Mouse (Mus musculus): ENCODE data around the gene Mrvi1. TPM values are rescaled to one million over a fixed set of nuclear protein-coding genes. Genes with fewer than 3 reads are reported as not detected.

Gene Mrvi1
- polyA plus RNA-seq, 1 experiment, result 0.19 TPM

DNA sequence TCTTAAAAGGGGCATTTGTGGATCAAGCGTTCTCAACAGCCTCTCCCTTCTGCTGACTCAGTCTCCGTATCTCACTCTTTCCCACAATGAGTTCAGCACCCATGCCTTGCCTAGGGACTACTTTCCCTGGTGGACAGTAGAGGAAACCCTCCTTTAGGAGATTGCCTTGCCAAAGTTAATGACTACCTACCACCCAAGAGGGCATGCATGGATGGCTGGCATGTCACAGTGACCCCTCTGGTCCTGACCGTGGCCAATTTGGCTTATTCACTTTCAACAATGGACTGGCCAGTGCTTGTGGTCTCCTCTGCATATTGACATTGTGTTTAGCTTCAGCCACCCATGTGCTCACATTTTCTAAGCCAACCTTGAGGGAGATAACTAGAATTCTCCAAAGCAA, 19.8 kb downstream of the Mrvi1 start:
- TF ChIP-seq EP300 (IDR thresholded peaks at IDR 0.05; ENCODE audit: insufficient read depth, low read depth, low read length), result no peak
- TF ChIP-seq POLR2A (IDR thresholded peaks at IDR 0.05; ENCODE audit: insufficient read depth, low read length), result no peak
- TF ChIP-seq CTCF (IDR thresholded peaks at IDR 0.05; ENCODE audit: low read depth, low read length), result no peak
- Histone ChIP-seq H3K9ac (ENCODE audit: low read depth, poor library complexity, severe bottlenecking) (no peak overlapping the region), H3K36me3 (ENCODE audit: control insufficient read depth, insufficient read depth, low read length, poor library complexity, severe bottlenecking) (no peaks in the 10 kb centered on the region), H3K27ac (ENCODE audit: insufficient read depth, low read length) (no peak overlapping the region), H3K27me3 (ENCODE audit: control insufficient read depth, insufficient read depth, low read length, poor library complexity, severe bottlenecking) (no peaks in the 10 kb centered on the region), H3K9me3 (replicated peaks; ENCODE audit: control insufficient read depth, insufficient read depth, low read length, poor library complexity, severe bottlenecking) (no peaks in the 10 kb centered on the region), H3K4me3 (ENCODE audit: low read depth, low read length) (no peak overlapping the region), H3K4me1 (ENCODE audit: control insufficient read depth, insufficient read depth, low read length) (no peaks in the 10 kb centered on the region)

- H3K36me3 ChIP-seq (ENCODE audit: control insufficient read depth, insufficient read depth, low read length, poor library complexity, severe bottlenecking), result no peaks in the 10 kb centered on the region
- TF ChIP-seq POLR2A (IDR thresholded peaks at IDR 0.05; ENCODE audit: insufficient read depth, low read length), result no peak
- TF ChIP-seq EP300 (IDR thresholded peaks at IDR 0.05; ENCODE audit: insufficient read depth, low read depth, low read length), result no peak
- no peak for TF ChIP-seq CTCF (IDR thresholded peaks at IDR 0.05; ENCODE audit: low read depth, low read length)
- H3K9me3 ChIP-seq (replicated peaks; ENCODE audit: control insufficient read depth, insufficient read depth, low read length, poor library complexity, severe bottlenecking), result no peaks in the 10 kb centered on the region
- no peak overlapping the region for H3K4me3 ChIP-seq (ENCODE audit: low read depth, low read length)
- H3K9ac ChIP-seq (ENCODE audit: low read depth, poor library complexity, severe bottlenecking), result no peak overlapping the region
- no peak overlapping the region for H3K27ac ChIP-seq (ENCODE audit: insufficient read depth, low read length)
- H3K27me3 ChIP-seq (ENCODE audit: control insufficient read depth, insufficient read depth, low read length, poor library complexity, severe bottlenecking), result no peaks in the 10 kb centered on the region
- no peaks in the 10 kb centered on the region for H3K4me1 ChIP-seq (ENCODE audit: control insufficient read depth, insufficient read depth, low read length)
Measured at GRCm38 (mm10) chr7:110956422-110957170, 25.7 kb downstream of the Mrvi1 start.

- TF ChIP-seq EP300 (IDR thresholded peaks at IDR 0.05; ENCODE audit: insufficient read depth, low read depth, low read length) (no peak), CTCF (IDR thresholded peaks at IDR 0.05; ENCODE audit: low read depth, low read length) (no peak), POLR2A (IDR thresholded peaks at IDR 0.05; ENCODE audit: insufficient read depth, low read length) (no peak)
- Histone ChIP-seq H3K27ac (ENCODE audit: insufficient read depth, low read length) (no peak overlapping the region), H3K4me3 (ENCODE audit: low read depth, low read length) (no peak overlapping the region), H3K4me1 (ENCODE audit: control insufficient read depth, insufficient read depth, low read length) (no peaks in the 10 kb centered on the region), H3K9ac (ENCODE audit: low read depth, poor library complexity, severe bottlenecking) (no peak overlapping the region), H3K27me3 (ENCODE audit: control insufficient read depth, insufficient read depth, low read length, poor library complexity, severe bottlenecking) (no peaks in the 10 kb centered on the region), H3K9me3 (replicated peaks; ENCODE audit: control insufficient read depth, insufficient read depth, low read length, poor library complexity, severe bottlenecking) (no peaks in the 10 kb centered on the region), H3K36me3 (ENCODE audit: control insufficient read depth, insufficient read depth, low read length, poor library complexity, severe bottlenecking) (no peaks in the 10 kb centered on the region)
Measured at GRCm38 (mm10) chr7:110955576-110955975, 26.7 kb downstream of the Mrvi1 start.

DNA sequence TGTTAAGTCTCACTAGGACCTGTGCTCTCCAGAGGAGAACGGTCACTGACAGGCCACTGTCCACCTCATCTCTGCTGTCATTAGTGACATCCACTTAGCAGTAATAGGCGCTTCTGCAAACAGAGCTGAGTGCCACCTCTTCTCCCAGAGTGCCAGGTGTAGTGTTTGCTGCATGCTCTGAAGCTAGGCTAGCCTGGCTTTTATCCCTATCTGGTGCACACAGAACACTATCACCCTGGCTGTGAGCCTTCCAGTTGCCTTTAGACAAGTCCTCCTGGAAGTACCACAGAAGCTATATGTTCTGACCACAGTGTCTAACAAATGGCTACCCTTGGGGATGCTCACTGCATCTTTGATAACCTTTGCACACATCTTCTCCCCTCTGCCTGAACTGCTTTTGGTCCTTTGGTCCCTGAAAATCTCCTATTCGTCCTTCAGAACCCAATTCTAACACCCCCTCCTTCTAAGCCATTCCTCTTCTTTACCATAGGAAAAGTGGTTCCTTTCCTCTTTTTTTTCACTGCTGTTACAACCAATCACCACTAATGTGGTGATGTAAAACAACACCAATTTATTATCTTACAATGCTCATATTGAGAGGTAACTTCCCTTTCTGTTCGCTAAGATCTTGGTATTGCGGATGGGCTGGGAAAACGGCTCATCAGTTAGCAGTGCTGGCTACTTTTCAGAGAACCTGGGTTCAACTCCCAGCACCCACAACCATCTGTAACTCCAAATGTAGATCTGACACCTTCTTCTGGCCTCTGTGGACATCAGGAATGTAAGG, 28.0 kb downstream of the Mrvi1 start:
- Histone ChIP-seq H3K4me3 (ENCODE audit: low read depth, low read length) (no peak overlapping the region), H3K4me1 (ENCODE audit: control insufficient read depth, insufficient read depth, low read length) (no peaks in the 10 kb centered on the region), H3K27me3 (ENCODE audit: control insufficient read depth, insufficient read depth, low read length, poor library complexity, severe bottlenecking) (no peaks in the 10 kb centered on the region), H3K9ac (ENCODE audit: low read depth, poor library complexity, severe bottlenecking) (no peak overlapping the region), H3K9me3 (replicated peaks; ENCODE audit: control insufficient read depth, insufficient read depth, low read length, poor library complexity, severe bottlenecking) (no peaks in the 10 kb centered on the region), H3K27ac (ENCODE audit: insufficient read depth, low read length) (no peak overlapping the region), H3K36me3 (ENCODE audit: control insufficient read depth, insufficient read depth, low read length, poor library complexity, severe bottlenecking) (no peaks in the 10 kb centered on the region)
- TF ChIP-seq CTCF (IDR thresholded peaks at IDR 0.05; ENCODE audit: low read depth, low read length), result no peak
- no peak for TF ChIP-seq POLR2A (IDR thresholded peaks at IDR 0.05; ENCODE audit: insufficient read depth, low read length)
- no peak for TF ChIP-seq EP300 (IDR thresholded peaks at IDR 0.05; ENCODE audit: insufficient read depth, low read depth, low read length)

DNA sequence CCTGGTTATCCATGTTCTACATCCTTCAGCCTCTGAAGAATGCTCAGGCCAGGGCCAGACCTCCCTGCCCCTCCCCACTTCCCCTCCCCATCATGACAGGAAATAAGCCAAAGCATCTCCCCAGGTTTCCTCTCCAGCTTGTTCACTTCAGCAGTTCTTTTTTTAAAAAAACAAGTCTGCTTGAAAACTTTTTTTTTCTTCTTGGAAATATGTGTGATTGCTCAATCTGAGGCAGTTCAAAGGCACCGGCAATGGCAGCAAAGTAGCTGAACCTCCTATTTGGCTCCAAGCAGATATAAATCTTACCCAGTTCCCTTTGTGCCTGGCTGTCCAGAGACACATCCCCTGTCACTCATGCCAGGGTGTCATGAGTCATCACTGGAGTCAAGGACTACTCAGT, 29.1 kb downstream of the Mrvi1 start:
- no peak overlapping the region for H3K9ac ChIP-seq (ENCODE audit: low read depth, poor library complexity, severe bottlenecking)
- no peak overlapping the region for H3K27ac ChIP-seq (ENCODE audit: insufficient read depth, low read length)
- no peaks in the 10 kb centered on the region for H3K9me3 ChIP-seq (replicated peaks; ENCODE audit: control insufficient read depth, insufficient read depth, low read length, poor library complexity, severe bottlenecking)
- H3K27me3 ChIP-seq (ENCODE audit: control insufficient read depth, insufficient read depth, low read length, poor library complexity, severe bottlenecking), result no peaks in the 10 kb centered on the region
- H3K36me3 ChIP-seq (ENCODE audit: control insufficient read depth, insufficient read depth, low read length, poor library complexity, severe bottlenecking), result no peaks in the 10 kb centered on the region
- H3K4me1 ChIP-seq (ENCODE audit: control insufficient read depth, insufficient read depth, low read length), result no peaks in the 10 kb centered on the region
- no peak overlapping the region for H3K4me3 ChIP-seq (ENCODE audit: low read depth, low read length)
- no peak for TF ChIP-seq EP300 (IDR thresholded peaks at IDR 0.05; ENCODE audit: insufficient read depth, low read depth, low read length)
- TF ChIP-seq CTCF (IDR thresholded peaks at IDR 0.05; ENCODE audit: low read depth, low read length), result no peak
- TF ChIP-seq POLR2A (IDR thresholded peaks at IDR 0.05; ENCODE audit: insufficient read depth, low read length), result no peak

- no peak overlapping the region for H3K27ac ChIP-seq (ENCODE audit: insufficient read depth, low read length)
Measured at GRCm38 (mm10) chr7:110950621-110950925, 31.7 kb downstream of the Mrvi1 start.

More at GRCm38 (mm10) chr7:110950621-110950925, 31.7 kb downstream of the Mrvi1 start:
- Histone ChIP-seq H3K27me3 (ENCODE audit: control insufficient read depth, insufficient read depth, low read length, poor library complexity, severe bottlenecking) (no peaks in the 10 kb centered on the region), H3K9ac (ENCODE audit: low read depth, poor library complexity, severe bottlenecking) (no peak overlapping the region), H3K36me3 (ENCODE audit: control insufficient read depth, insufficient read depth, low read length, poor library complexity, severe bottlenecking) (no peaks in the 10 kb centered on the region), H3K9me3 (replicated peaks; ENCODE audit: control insufficient read depth, insufficient read depth, low read length, poor library complexity, severe bottlenecking) (no peaks in the 10 kb centered on the region), H3K4me1 (ENCODE audit: control insufficient read depth, insufficient read depth, low read length) (no peaks in the 10 kb centered on the region), H3K4me3 (ENCODE audit: low read depth, low read length) (no peak overlapping the region)
- TF ChIP-seq POLR2A (IDR thresholded peaks at IDR 0.05; ENCODE audit: insufficient read depth, low read length) (no peak), CTCF (IDR thresholded peaks at IDR 0.05; ENCODE audit: low read depth, low read length) (no peak), EP300 (IDR thresholded peaks at IDR 0.05; ENCODE audit: insufficient read depth, low read depth, low read length) (no peak)

Data from ES-Bruce4 (cell line).